Mouse (Mus musculus) liver, adult 2 months (tissue): ENCODE results near the gene Wipf2.

ENCODE experiments used
- CTCF ChIP-seq: fragments of 200-500 bp; IDR thresholded peaks from 2 replicates; pipeline ENCODE4 v1.5.1; 2011; ENCODE audit warnings: low read depth, low read length, control low read depth
- POLR2A ChIP-seq: fragments of 200-500 bp; IDR thresholded peaks from 2 replicates; pipeline ENCODE4 v1.6.1; 2011; ENCODE audit warnings: low read length, control low read depth; ENCODE audit not compliant: insufficient read depth; ENCODE audit errors: extremely low read depth

DNA sequence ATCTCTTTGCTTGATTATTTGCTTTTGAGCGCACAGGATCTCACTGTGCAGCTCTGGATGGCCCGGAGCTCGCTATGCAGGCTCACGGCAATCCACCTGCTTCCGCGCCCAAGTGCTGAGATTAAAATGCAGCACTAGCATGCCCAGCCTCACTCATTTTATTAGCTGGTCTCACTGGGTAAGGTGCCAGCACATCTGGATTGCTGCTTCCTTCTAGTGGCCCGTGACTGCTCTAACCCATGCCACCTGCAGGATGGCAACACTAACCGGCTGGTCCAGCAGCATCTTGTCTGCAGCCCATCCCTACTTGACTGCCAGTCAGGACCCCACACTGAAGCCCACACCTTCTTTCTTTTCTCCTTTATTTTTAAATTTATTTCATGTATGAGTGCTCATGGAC, 9.3 kb upstream of the Wipf2 start:
- TF ChIP-seq CTCF = no peak
- TF ChIP-seq POLR2A = no peak
